Mouse (Mus musculus) ES-E14 (cell line): ENCODE data around the gene 1700003E16Rik.

Source experiments
- CHD2 ChIP-seq: IDR thresholded peaks from 2 replicates; pipeline ENCODE4 v1.6.1; 2014; ENCODE audit warnings: mild to moderate bottlenecking, low read depth, low read length, inconsistent platforms
- HCFC1 ChIP-seq: IDR thresholded peaks from 2 replicates; pipeline ENCODE4 v1.6.1; 2012; ENCODE audit warnings: low read length, inconsistent platforms, borderline replicate concordance; ENCODE audit not compliant: insufficient read depth
- MAFK ChIP-seq: IDR thresholded peaks from 2 replicates; pipeline ENCODE4 v1.6.1; 2014; ENCODE audit warnings: mild to moderate bottlenecking, low read depth, low read length, inconsistent platforms; ENCODE audit not compliant: insufficient read depth
- ZC3H11A ChIP-seq: IDR thresholded peaks from 2 replicates; pipeline ENCODE4 v1.6.1; 2012; ENCODE audit warnings: low read depth, mild to moderate bottlenecking, inconsistent platforms, low read length, borderline replicate concordance
- ZNF384 ChIP-seq: IDR thresholded peaks from 2 replicates; pipeline ENCODE4 v1.6.1; 2012; ENCODE audit warnings: low read depth, low read length, inconsistent platforms

GRCm38 (mm10) chr6:83166243-83166630 is 10.0 kb downstream of the 1700003E16Rik start:
- no peak for TF ChIP-seq ZNF384
- TF ChIP-seq HCFC1, result no peak
- no peak for TF ChIP-seq CHD2
- no peak for TF ChIP-seq MAFK
- no peak for TF ChIP-seq ZC3H11A
